15 mouse cellular contexts compared by ENCODE assay signal in genomic region chr10:8297214-8297613, GRCm38 (mm10).
DNase-seq lines count a peak whose midpoint lies in the region; ATAC-seq and TF ChIP-seq lines count a peak whose summit lies in the region.
"Had no signal": no experiment of that assay in that cellular context is flagged by ENCODE, and none has a peak within 500 bp of the region (broad histone marks: within the 10 kb centered on the region; RNA-seq: fewer than 3 reads in every experiment).

No protein-coding gene starts in this region.

- DNase-seq in gastrocnemius, adult 18-20 months (ENCODE audit: low spot score) = peak; percentile 15
- no peak for DNase-seq in gastrocnemius, postnatal 4 days (ENCODE audit: low spot score in 2 of 2)
- DNase-seq in ES-E14 (ENCODE audit: low read depth, low spot score) = peak; percentile 40
- DNase-seq in embryo, embryonic 11 days = peak; percentile 22
- DNase-seq in kidney, adult 11 months = no peak
- DNase-seq in neural tube, embryonic 10.5 days (ENCODE audit: extremely low spot score, low spot score) = no peak
- DNase-seq in frontal cortex, postnatal 10 days (ENCODE audit: low spot score in 2 of 2) = no peak
- DNase-seq: adrenal gland, adult 8-10 months; heart, postnatal 36 days; spleen, adult 18-20 months; thymus, postnatal 36 days had no signal

- no peaks in the 10 kb centered on the region for H3K9me3 ChIP-seq in ES-E14 (ENCODE audit: control insufficient read depth, insufficient read depth, low read depth, low read length)
- no peaks in the 10 kb centered on the region for H3K9me3 ChIP-seq in lung, embryonic 16.5 days (ENCODE audit: control insufficient read depth, low read length)
- H3K9me3 ChIP-seq: liver, embryonic 15.5 days; stomach, embryonic 15.5 days had no signal

- no peak overlapping the region for H3K9ac ChIP-seq in ES-E14 (ENCODE audit: insufficient read depth, low read depth, low read length, poor library complexity, severe bottlenecking)
- H3K9ac ChIP-seq in lung, embryonic 16.5 days (ENCODE audit: low read length) = no peak overlapping the region
- H3K9ac ChIP-seq: liver, embryonic 15.5 days; stomach, embryonic 15.5 days had no signal

- ATAC-seq in lung, embryonic 16.5 days (ENCODE audit: low read depth) = peak; percentile 92
- ATAC-seq: forebrain, embryonic 14.5 days had no signal

- H3K4me2 ChIP-seq in lung, embryonic 16.5 days (ENCODE audit: low read depth, low read length) = no peak overlapping the region
- H3K4me2 ChIP-seq: liver, embryonic 15.5 days; stomach, embryonic 15.5 days had no signal

- 50% methylated on average over 2 of the region's 2 CpGs for WGBS in lung, embryonic 16.5 days

- in situ Hi-C loops in ES-E14 (cut with MboI; ENCODE audit: low sequenced_read_pairs in 2 of 2, unreplicated experiment in 2 of 2) = no loop called here

- no peaks in the 10 kb centered on the region for H3K27me3 ChIP-seq in lung, embryonic 16.5 days (ENCODE audit: control insufficient read depth, insufficient read depth, low read depth, low read length)
- H3K27me3 ChIP-seq: liver, embryonic 15.5 days; stomach, embryonic 15.5 days had no signal

- no peaks in the 10 kb centered on the region; the same call in 1 of the 2 replicates for H3K36me3 ChIP-seq in ES-E14 (ENCODE audit: control insufficient read depth, insufficient read depth, low read length, poor library complexity, severe bottlenecking)
- no peaks in the 10 kb centered on the region for H3K36me3 ChIP-seq in lung, embryonic 16.5 days (ENCODE audit: control insufficient read depth, insufficient read depth, low read length)
- H3K36me3 ChIP-seq: liver, embryonic 15.5 days; stomach, embryonic 15.5 days had no signal

- H3K4me1 ChIP-seq in ES-E14 (ENCODE audit: control insufficient read depth in 2 of 2, insufficient read depth in 2 of 2, low read length in 2 of 2, poor library complexity in 1 of 2) = no peaks in the 10 kb centered on the region
- H3K4me1 ChIP-seq in lung, embryonic 16.5 days (replicated peaks; ENCODE audit: control insufficient read depth, insufficient read depth, low read length) = peaks cover 3% of the 10 kb centered on the region; the same call in 1 of the 2 replicates
- H3K4me1 ChIP-seq: liver, embryonic 15.5 days; stomach, embryonic 15.5 days had no signal

- no peak overlapping the region for H3K27ac ChIP-seq in ES-E14 (ENCODE audit: insufficient read depth, low read depth, low read length, poor library complexity, severe bottlenecking)
- peak overlapping the region; percentile 79 for H3K27ac ChIP-seq in lung, embryonic 16.5 days (ENCODE audit: low read length)
- H3K27ac ChIP-seq: liver, embryonic 15.5 days; stomach, embryonic 15.5 days had no signal

- no peak overlapping the region for H3K4me3 ChIP-seq in ES-E14 (ENCODE audit: insufficient read depth in 1 of 2, low read depth in 1 of 2, low read length in 2 of 2, poor library complexity in 1 of 2, severe bottlenecking in 1 of 2)
- no peak overlapping the region for H3K4me3 ChIP-seq in lung, embryonic 16.5 days (ENCODE audit: low read length)
- H3K4me3 ChIP-seq: liver, embryonic 15.5 days; stomach, embryonic 15.5 days had no signal

TF ChIP-seq in ES-E14, 5 proteins besides CTCF, POLR2A, EP300 and RAD21:
- no peak for TF ChIP-seq CHD2 (IDR thresholded peaks at IDR 0.05; ENCODE audit: low read depth, low read length)
- no peak for TF ChIP-seq ZNF384 (IDR thresholded peaks at IDR 0.05; ENCODE audit: low read depth, low read length)
- TF ChIP-seq HCFC1 (IDR thresholded peaks at IDR 0.05; ENCODE audit: borderline replicate concordance, insufficient read depth, low read length) = no peak
- no peak for TF ChIP-seq MAFK (IDR thresholded peaks at IDR 0.05; ENCODE audit: insufficient read depth, low read depth, low read length)
- no peak for TF ChIP-seq ZC3H11A (IDR thresholded peaks at IDR 0.05; ENCODE audit: borderline replicate concordance, low read depth, low read length)

Comparison
In these comparisons a context has a peak if more than half of its experiments do, and no peak if none do; other contexts are left out.
1. DNase-seq: peak in gastrocnemius, adult 18-20 months (single experiment), ES-E14 (single experiment) and embryo, embryonic 11 days (single experiment); none in gastrocnemius, postnatal 4 days (0 of 2), kidney, adult 11 months (single experiment), neural tube, embryonic 10.5 days (single experiment) and frontal cortex, postnatal 10 days (0 of 2).